Mouse (Mus musculus) embryo, embryonic 9.5 days (tissue): Measurements from ENCODE around the gene F3.
A peak's percentile ranks its signal among the peaks of the same experiment; 100 is the strongest.

Experiments
- DNase-seq: peaks from one replicate; pipeline ENCODE4 v3.0.0-alpha.2; 2017; ENCODE audit errors: extremely low spot score

The F3 gene

GRCm38 (mm10) chr3:121722971-121723844 is at the start of gene F3:
Gene F3 (plus strand): TSS chr3:121723537.
- DNase-seq, result peak; percentile 90

- peak; percentile 49 for DNase-seq
Measured at GRCm38 (mm10) chr3:121678935-121679334, 44.4 kb upstream of the F3 start.

GRCm38 (mm10) chr3:121679443-121679842 is 43.9 kb upstream of the F3 start:
- DNase-seq, result no peak

GRCm38 (mm10) chr3:121680187-121680586 is 43.1 kb upstream of the F3 start:
- DNase-seq, result no peak

GRCm38 (mm10) chr3:121682439-121683411 is 40.6 kb upstream of the F3 start:
- no peak for DNase-seq

- no peak for DNase-seq
Measured at GRCm38 (mm10) chr3:121684552-121684951, 38.8 kb upstream of the F3 start.

- no peak for DNase-seq
Measured at GRCm38 (mm10) chr3:121684963-121685362, 38.4 kb upstream of the F3 start.

- DNase-seq, result no peak
Measured at GRCm38 (mm10) chr3:121685985-121686384, 37.4 kb upstream of the F3 start.

GRCm38 (mm10) chr3:121686408-121686911 is 36.9 kb upstream of the F3 start:
- no peak for DNase-seq

GRCm38 (mm10) chr3:121687741-121688140 is 35.6 kb upstream of the F3 start:
- DNase-seq, result no peak

- DNase-seq, result no peak
Measured at GRCm38 (mm10) chr3:121689029-121689428, 34.3 kb upstream of the F3 start.

GRCm38 (mm10) chr3:121689697-121690096 is 33.6 kb upstream of the F3 start:
- DNase-seq, result no peak

GRCm38 (mm10) chr3:121693001-121693730 is 30.2 kb upstream of the F3 start:
- no peak for DNase-seq

GRCm38 (mm10) chr3:121693746-121694145 is 29.6 kb upstream of the F3 start:
- DNase-seq, result no peak

GRCm38 (mm10) chr3:121697169-121697568 is 26.2 kb upstream of the F3 start:
- DNase-seq, result no peak

GRCm38 (mm10) chr3:121699401-121699800 is 23.9 kb upstream of the F3 start:
- DNase-seq, result no peak

GRCm38 (mm10) chr3:121699849-121700248 is 23.5 kb upstream of the F3 start:
- DNase-seq, result no peak

- DNase-seq, result peak; percentile 41
Measured at GRCm38 (mm10) chr3:121700364-121700952, 22.9 kb upstream of the F3 start.

GRCm38 (mm10) chr3:121703155-121703879 is 20.0 kb upstream of the F3 start:
- no peak for DNase-seq

- DNase-seq, result no peak
Measured at GRCm38 (mm10) chr3:121703880-121704243, 19.5 kb upstream of the F3 start.

- DNase-seq, result no peak
Measured at GRCm38 (mm10) chr3:121706087-121706486, 17.2 kb upstream of the F3 start.
